9 mouse cellular contexts compared by ENCODE assay signal in the genomic region with DNA sequence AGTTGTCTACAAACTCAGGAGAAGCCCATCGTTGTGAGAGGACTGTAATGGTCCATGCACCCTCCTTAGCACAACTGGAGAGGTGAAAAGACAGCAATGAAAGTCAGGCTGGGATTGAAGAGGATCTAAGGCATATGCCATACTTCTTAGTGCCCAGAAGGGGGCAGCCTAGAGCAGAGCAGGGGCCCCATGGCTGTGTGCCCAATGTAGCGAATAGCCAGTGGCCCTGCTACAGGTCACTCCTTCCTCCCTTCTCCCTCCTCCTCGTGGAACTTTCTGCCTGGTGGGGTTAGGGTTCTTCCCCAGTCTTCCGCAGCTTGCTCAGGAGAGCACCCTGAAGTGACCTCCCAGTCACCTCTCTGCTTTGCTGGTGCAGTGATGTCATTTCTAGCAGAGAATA.
DNase-seq lines count a peak whose midpoint lies in the region; ATAC-seq and TF ChIP-seq lines count a peak whose summit lies in the region.
"Had no signal": no experiment of that assay in that cellular context is flagged by ENCODE, and none has a peak within 500 bp of the region (broad histone marks: within the 10 kb centered on the region; RNA-seq: fewer than 3 reads in every experiment).

No protein-coding gene starts in this region.

- H3K27me3 ChIP-seq in Patski: no peaks in the 10 kb centered on the region
- no peaks in the 10 kb centered on the region for H3K27me3 ChIP-seq in kidney, embryonic 14.5 days (ENCODE audit: control insufficient read depth, insufficient read depth, low read length)

- H3K4me3 ChIP-seq in layer of hippocampus, adult 2 months: no peak overlapping the region
- no peak overlapping the region for H3K4me3 ChIP-seq in kidney, embryonic 14.5 days (ENCODE audit: low read length)
- H3K4me3 ChIP-seq: erythroblast, embryonic 14.5 days had no signal

- ATAC-seq in Patski: peak; percentile 57
- 0 out of 2 replicates have a peak, but pooled peaks have one; percentile 39 for ATAC-seq in kidney, embryonic 14.5 days (ENCODE audit: low FRiP score, low TSS enrichment)
- peak; percentile 58 for ATAC-seq in megakaryocyte progenitor cell, adult 5-6 weeks (replicated peaks; ENCODE audit: poor library complexity)

- no peak for DNase-seq in layer of hippocampus, adult 2 months (ENCODE audit: low spot score in 2 of 2)
- no peak for DNase-seq in layer of hippocampus, postnatal 14 days (ENCODE audit: low spot score in 2 of 2)
- no peak for DNase-seq in Patski (ENCODE audit: low read depth, low spot score)
- DNase-seq in cerebellum, postnatal 36 days: peak; percentile 25 to 29
- no peak for DNase-seq in left cerebral cortex, postnatal 10 days (ENCODE audit: extremely low spot score in 1 of 2, low spot score in 2 of 2)
- no peak for DNase-seq in frontal cortex, postnatal 36 days (ENCODE audit: low spot score in 2 of 2)

- H3K4me1 ChIP-seq in kidney, embryonic 14.5 days (ENCODE audit: control insufficient read depth, insufficient read depth, low read length): no peaks in the 10 kb centered on the region

- no peak overlapping the region for H3K27ac ChIP-seq in layer of hippocampus, adult 2 months
- no peak overlapping the region for H3K27ac ChIP-seq in kidney, embryonic 14.5 days (ENCODE audit: low read depth, low read length)

- no peaks in the 10 kb centered on the region for H3K9me3 ChIP-seq in kidney, embryonic 14.5 days (ENCODE audit: control insufficient read depth, low read length)

- 7% methylated on average over 4 of the region's 4 CpGs for WGBS in kidney, embryonic 14.5 days

- CTCF ChIA-PET in Patski (lab: Charles Lee): interaction anchor here (1.1 to 2.2 kb wide), 10 partner anchors 8 to 215 kb away, joined by 3 to 11 read pairs (median 4); no protein-coding TSS in a partner anchor

- no peak overlapping the region for H3K9ac ChIP-seq in kidney, embryonic 14.5 days (ENCODE audit: low read depth, low read length)

- intact Hi-C loops in left cerebral cortex, postnatal 10 days (cut with DNase I): no loop called here

- POLR2A ChIA-PET in Patski (lab: Charles Lee): no interaction called here

- in situ Hi-C loops in Patski (cut with MboI; ENCODE audit: low pct_unique_long_range_greater_than_20kb): loop anchor here (5.0 kb wide), 1 partner anchor 72 kb away; no protein-coding TSS in a partner anchor

- no peaks in the 10 kb centered on the region for H3K36me3 ChIP-seq in kidney, embryonic 14.5 days (ENCODE audit: control insufficient read depth, insufficient read depth, low read length)

- peak; percentile 97 for TF ChIP-seq CTCF in layer of hippocampus, adult 2 months (conservative IDR thresholded peaks at IDR 0.05)
- peak; percentile 94 for TF ChIP-seq CTCF in Patski (IDR thresholded peaks at IDR 0.05)

- no peak overlapping the region for H3K4me2 ChIP-seq in kidney, embryonic 14.5 days (replicated peaks; ENCODE audit: low read depth, low read length)

Comparison
In these comparisons a context has a peak if more than half of its experiments do, and no peak if none do; other contexts are left out.
1. DNase-seq: peak in cerebellum, postnatal 36 days (2 of 2); none in layer of hippocampus, adult 2 months (0 of 2), layer of hippocampus, postnatal 14 days (0 of 2), Patski (single experiment), left cerebral cortex, postnatal 10 days (0 of 2) and frontal cortex, postnatal 36 days (0 of 2).
2. Peak in every context shown above with its lines, with median percentiles within 50 percentile points of each other: ATAC-seq.